Mouse (Mus musculus) liver, embryonic 12.5 days (tissue): ENCODE measurements around the gene Olfr750. TPM values are rescaled to one million over a fixed set of nuclear protein-coding genes. Genes with fewer than 3 reads are reported as not detected.

Experiments
- polyA plus RNA-seq: library from polyadenylated mRNA; unstranded; fragments of >200 nt; fragmentation: Nextera tagmentation; extraction: Ambion mirVana; gene quantifications from 2 replicates; pipeline ENCODE4 v1.2.1, GENCODE M21; 2016

Gene Olfr750
- polyA plus RNA-seq, 1 experiment from 2014 or later, result not detected

Other genes with a start within 250 kb of the Olfr750 start
- gene Tep1, start 203.9 kb downstream of the Olfr750 start, polyA plus RNA-seq, result 2.2 and 3.2 TPM in 2 replicates
- 0.13 and 0.28 TPM in 2 replicates for gene Klhl33, start 176.9 kb downstream of the Olfr750 start, polyA plus RNA-seq
- gene Osgep, start 149.5 kb downstream of the Olfr750 start, polyA plus RNA-seq, result 69.7 and 74.0 TPM in 2 replicates
- gene Apex1, start 149.5 kb downstream of the Olfr750 start, polyA plus RNA-seq, result 144 and 147 TPM in 2 replicates
- gene Pip4p1, start 143.6 kb downstream of the Olfr750 start, polyA plus RNA-seq, result 26.1 and 30.6 TPM in 2 replicates
- 75.0 and 76.1 TPM in 2 replicates for gene Pnp, start 143.4 kb downstream of the Olfr750 start, polyA plus RNA-seq
- not detected in 2 replicates for gene Gm49342, start 129.9 kb downstream of the Olfr750 start, polyA plus RNA-seq
- 4.0 and 4.3 TPM in 2 replicates for gene Pnp2, start 118.4 kb downstream of the Olfr750 start, polyA plus RNA-seq
- 0.07 TPM in 1 of 2 replicates, not detected in the other for gene Rnase10, start 66.7 kb downstream of the Olfr750 start, polyA plus RNA-seq
- gene Rnase9, start 32.6 kb downstream of the Olfr750 start, polyA plus RNA-seq, result not detected in 2 replicates
- gene Rnase11, start 24.3 kb downstream of the Olfr750 start, polyA plus RNA-seq, result not detected in 2 replicates
- gene Rnase12, start 16.8 kb downstream of the Olfr750 start, polyA plus RNA-seq, result 0.44 and 1.4 TPM in 2 replicates
- gene Rnase4, start 16.6 kb upstream of the Olfr750 start, polyA plus RNA-seq, result 10.0 and 10.4 TPM in 2 replicates
- gene Ang, start 16.7 kb upstream of the Olfr750 start, polyA plus RNA-seq, result 2.6 and 3.5 TPM in 2 replicates
- gene Eddm3b, start 40.0 kb upstream of the Olfr750 start, polyA plus RNA-seq, result not detected in 2 replicates
- gene Rnase6, start 49.5 kb upstream of the Olfr750 start, polyA plus RNA-seq, result 2.3 and 4.0 TPM in 2 replicates
- gene Rnase1, start 72.3 kb upstream of the Olfr750 start, polyA plus RNA-seq, result not detected in 2 replicates
- gene Rnase2b, start 87.8 kb upstream of the Olfr750 start, polyA plus RNA-seq, result not detected in 2 replicates
- gene Ang2, start 124.7 kb upstream of the Olfr750 start, polyA plus RNA-seq, result not detected in 2 replicates
- not detected in 2 replicates for gene Ear14, start 129.0 kb upstream of the Olfr750 start, polyA plus RNA-seq
- not detected in 2 replicates for gene Rnase2a, start 181.7 kb upstream of the Olfr750 start, polyA plus RNA-seq